Mouse (Mus musculus): ENCODE measurements around the gene Elmo1.

Elmo1 gene

GRCm38 (mm10) chr13:20157059-20157458, 66.7 kb downstream of the Elmo1 start:
- DNase-seq (ENCODE audit: extremely low spot score): no peak

GRCm38 (mm10) chr13:20157529-20157928, 67.1 kb downstream of the Elmo1 start:
- no peak for DNase-seq (ENCODE audit: extremely low spot score)

DNA sequence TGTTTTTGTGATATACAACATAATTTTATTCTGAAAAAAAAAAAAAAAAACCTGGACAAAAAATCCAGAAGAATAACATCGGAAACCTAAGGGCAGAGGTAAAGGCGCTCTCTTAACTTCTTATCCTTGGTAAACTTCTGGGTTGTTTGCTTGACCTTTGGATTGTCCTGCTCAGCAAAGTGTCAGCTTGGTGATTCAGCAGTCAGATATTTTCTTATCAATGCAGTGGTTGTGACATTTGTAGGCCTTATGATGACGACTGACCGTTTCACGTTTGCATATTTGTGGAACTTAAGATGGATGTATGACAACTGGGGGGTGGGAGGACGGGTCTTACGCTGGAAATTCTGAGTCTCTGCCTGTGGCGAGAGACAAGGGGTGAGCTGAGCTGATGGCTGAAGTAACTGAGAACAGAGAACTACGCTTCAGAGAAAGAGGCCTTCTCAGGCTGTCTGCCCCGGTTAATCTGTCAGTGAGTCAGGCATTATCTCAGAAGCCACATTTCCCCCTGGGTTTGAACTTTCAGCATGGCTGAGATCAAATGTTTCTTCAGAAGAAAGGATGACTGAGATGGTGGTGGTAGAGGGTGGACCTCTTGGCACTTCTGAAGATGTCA, 73.1 kb downstream of the Elmo1 start:
- no peak for DNase-seq (ENCODE audit: extremely low spot score)

DNA sequence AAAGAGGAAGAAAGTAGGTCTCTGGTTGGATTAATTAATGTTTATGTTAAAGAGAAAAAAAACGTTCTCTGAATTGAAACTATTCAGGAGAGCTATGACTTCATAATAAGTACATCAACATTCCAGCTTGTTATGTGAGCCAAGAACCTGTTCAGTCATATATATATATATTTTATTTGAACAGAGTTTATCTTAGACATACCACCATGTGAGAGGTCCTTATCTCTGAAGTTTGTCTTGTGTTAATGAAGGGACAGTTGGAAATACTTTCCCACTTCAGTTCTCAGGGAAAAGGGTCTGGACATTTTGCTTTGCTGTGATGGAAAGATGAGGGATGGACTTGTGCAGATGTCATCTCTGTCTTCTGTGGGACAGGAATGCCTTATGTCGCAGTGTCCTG, 74.4 kb downstream of the Elmo1 start:
- DNase-seq (ENCODE audit: extremely low spot score): no peak

DNA sequence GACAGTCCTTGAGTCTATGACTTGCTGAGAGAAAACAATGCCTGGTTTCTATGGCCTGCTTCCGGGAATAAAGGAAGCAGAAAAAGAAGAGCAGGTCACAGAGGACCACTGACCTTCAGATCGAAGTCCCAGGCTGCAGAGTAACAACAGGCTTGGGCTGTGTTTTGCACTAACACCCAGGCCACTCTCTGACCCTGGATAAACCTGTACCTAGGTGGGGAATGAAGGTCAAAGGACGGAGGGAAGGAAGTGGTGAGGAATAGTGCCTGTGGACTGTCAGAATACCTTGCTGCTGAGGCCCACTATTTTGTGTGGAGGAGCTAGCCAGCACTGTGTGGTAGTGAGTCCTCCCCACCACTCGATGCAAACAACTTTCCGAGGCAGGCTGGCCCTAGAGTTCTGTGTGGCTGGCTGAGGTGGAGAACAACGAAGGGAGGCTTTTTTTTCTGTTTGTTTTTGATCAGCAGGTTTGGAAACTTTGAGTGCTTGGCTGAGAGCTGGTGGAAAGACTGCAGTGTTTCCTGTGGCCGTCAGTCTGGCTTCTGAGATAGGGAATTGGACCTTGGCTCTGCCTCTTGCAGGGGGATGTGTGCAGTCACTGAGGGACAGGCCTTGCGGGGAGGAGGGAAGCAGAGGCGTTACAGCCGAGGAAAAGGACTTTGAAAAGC, 83.7 kb downstream of the Elmo1 start:
- DNase-seq (ENCODE audit: extremely low spot score): peak; percentile 7

DNA sequence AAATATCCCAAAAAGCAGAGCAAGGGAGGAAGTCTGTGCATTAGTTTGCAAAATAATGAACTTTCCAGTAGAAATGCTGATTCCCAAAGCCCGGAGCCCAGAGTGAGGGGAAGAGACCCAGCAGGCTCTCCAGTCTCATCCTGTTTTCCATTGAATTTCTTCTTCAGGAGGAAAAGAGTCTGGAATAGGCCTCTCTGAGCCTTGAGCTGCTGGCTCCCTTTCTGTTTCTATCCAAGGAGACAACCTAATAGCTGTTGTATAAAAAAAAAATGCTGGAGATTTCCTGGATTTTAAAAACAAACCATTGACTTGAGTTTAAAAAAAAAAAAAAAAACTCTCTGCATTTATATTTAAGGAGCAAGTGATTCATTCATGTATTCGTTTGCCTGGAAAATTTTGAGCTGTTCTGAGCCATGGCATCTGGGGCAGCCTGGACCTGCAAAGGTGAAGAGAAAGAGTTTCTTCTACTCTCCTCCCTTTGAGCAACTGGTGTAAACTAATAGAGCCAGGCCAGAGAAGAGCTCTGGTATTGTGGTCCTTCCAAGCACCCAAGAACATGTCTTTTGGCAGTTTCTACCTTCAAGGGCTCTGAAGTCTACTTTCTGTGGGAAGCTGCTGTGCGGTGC, 84.4 kb downstream of the Elmo1 start:
- DNase-seq (ENCODE audit: extremely low spot score): no peak

- DNase-seq (ENCODE audit: extremely low spot score): no peak
These were observed 90.3 kb downstream of the Elmo1 start for GRCm38 (mm10) chr13:20180738-20181137.

DNA sequence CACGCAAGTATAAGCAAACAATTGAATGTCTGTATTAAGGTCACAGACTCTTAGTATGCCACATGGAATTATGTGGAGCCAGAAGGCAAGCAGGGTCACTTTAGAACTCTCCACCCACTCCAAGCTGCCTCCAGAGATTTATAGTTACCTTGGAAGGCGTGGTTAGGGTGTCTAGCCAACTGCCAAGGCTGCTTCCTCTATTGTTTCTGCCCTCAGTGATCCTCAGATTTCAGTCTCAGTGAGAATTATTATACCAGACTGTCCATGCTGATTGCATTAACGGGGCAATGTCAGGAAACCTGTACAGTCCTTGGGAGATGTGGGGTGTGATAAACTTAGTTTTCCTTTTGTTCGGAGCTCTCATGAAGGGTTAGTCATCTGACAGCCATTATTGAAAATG, 90.9 kb downstream of the Elmo1 start:
- no peak for DNase-seq (ENCODE audit: extremely low spot score)

- DNase-seq (ENCODE audit: extremely low spot score): peak; percentile 24
These were observed 91.9 kb downstream of the Elmo1 start for GRCm38 (mm10) chr13:20182239-20182825.

DNA sequence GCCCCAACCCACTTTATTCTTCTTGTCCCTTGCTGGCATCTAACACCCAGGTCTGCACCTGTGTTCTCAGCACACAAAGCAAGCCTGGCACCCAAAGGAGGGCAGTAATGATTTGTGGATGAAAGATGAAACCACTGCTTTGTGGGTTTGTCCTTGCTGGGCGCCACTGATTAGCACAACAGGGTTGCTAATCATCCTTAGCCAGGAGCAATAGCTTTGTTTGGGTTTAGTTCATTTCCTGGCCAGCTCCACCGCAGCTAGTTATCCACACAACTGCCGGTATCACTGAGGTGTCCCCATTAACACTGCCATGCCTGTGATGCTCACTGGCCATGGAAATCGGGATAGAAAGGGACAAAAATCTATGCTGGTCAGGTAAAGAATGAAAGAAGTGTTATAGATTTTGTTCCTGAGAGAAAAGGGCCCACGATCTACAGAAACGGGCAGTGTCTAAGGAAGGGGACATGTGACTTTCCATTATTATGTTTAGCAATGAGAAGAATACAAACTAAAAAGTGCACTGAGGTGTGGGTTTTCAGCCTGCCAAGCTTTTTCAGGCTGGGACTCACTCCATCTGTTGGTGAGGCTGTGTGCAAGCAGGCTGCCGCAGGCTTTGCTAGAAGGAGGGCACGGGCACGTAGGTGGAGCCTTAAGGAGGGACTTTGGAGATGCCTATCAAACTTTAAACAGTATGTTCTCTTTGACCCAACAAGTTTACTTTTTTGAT, 93.3 kb downstream of the Elmo1 start:
- peak; percentile 20 for DNase-seq (ENCODE audit: extremely low spot score)

DNA sequence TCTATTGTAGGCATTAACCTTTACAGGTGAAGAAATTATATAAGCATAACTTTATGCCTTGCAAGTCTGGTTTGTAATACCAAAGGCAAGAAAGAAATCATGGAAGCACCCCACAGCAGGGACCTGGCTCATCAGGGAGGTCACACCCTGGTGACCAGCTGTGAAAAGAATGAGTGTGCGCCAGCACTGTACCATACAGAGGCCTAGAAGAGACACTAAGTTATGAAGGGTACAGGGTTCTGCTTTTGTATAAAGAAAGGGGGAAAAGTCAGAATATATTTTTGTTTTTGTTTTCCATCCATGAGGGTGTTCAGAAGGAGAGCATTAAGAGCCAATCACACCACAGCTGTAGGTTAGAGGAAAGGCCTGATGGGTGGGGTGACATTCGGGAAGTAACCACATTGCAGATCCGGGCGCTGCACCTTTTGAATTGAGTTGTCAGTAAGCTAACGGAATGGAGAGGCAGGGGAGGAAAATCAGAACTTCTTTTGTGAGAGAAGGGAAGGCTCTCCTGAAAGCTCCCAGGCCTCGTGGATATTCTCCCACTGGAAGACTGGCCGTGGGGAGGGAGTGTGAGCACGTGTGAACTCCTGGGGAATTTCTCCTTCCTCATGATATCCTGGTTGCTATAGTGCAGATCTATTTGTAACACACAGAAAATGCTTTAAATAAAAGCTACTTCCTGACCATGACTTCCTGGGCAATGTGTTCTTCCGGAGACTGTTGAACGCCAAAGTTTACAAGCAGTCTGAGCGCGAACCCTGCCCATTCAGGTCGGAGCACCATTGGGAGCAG, 94.0 kb downstream of the Elmo1 start:
- no peak for DNase-seq (ENCODE audit: extremely low spot score)

- no peak for DNase-seq (ENCODE audit: extremely low spot score)
These were observed 94.8 kb downstream of the Elmo1 start for GRCm38 (mm10) chr13:20185034-20185846.

GRCm38 (mm10) chr13:20185847-20186213, 95.4 kb downstream of the Elmo1 start:
- DNase-seq (ENCODE audit: extremely low spot score): no peak

DNA sequence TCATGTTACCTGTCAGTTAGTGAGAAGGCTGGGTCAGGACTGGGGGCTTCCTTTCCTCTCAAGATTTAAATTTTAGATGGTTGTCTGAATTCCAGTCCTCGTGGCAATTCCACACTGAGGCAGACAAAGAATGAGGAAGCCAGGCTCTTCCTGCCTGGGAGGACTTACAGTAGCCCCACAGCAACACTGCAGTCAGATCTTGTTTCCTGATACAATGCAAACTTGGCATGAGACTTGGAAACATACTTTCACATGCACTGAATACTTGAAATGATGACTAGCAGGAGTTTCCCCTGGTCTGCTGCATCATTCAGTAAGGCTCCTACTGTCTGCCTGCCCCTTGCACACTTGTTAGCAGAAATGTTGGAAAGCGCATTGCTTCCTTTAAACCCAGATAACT, 97.3 kb downstream of the Elmo1 start:
- DNase-seq (ENCODE audit: extremely low spot score): no peak

GRCm38 (mm10) chr13:20192009-20192584, 101.7 kb downstream of the Elmo1 start:
- no peak for DNase-seq (ENCODE audit: extremely low spot score)

DNA sequence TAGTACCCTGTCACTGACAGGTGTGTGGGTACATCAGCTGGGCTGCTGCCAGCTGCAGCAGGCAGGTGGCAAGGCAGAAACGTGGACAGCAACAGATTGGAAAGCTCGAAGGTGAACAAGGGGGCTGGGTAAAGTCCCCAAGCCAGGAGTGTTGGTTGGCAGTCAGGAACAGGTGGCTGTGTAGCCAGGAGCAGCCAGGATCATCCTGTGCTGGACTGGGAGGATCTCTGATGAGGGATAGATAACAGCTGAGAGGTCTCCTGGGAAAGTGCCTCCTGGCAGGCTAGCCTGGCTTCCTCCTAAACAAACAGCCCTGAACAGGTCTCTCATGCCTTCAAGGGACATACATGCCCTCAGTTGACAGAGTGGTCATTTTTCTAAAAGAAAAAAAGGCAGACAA, 110.2 kb downstream of the Elmo1 start:
- no peak for DNase-seq (ENCODE audit: extremely low spot score)

DNA sequence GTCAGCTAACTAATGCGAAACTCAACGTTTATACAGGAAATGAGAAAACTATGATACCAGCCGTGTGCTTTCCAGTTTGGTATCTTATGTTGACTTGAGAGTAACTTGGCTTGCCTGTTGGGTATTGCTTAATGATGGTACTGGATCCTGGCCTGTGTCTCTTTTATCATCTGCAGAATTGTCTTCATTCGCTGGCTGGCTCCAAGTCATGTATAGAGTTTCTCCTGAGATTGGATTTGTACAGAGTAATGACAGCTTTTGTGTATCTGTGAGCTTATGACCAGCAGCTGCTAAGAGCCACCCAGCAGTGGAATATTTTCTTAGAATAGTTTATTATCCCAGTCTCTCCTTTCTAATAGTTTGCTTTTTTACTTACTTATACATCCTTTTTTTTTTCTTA, 112.2 kb downstream of the Elmo1 start:
- no peak for DNase-seq (ENCODE audit: extremely low spot score)

- no peak for DNase-seq (ENCODE audit: extremely low spot score)
These were observed 113.8 kb downstream of the Elmo1 start for GRCm38 (mm10) chr13:20204165-20204564.

- no peak for DNase-seq (ENCODE audit: extremely low spot score)
These were observed 114.8 kb downstream of the Elmo1 start for GRCm38 (mm10) chr13:20205007-20205745.

GRCm38 (mm10) chr13:20205746-20206145, 115.3 kb downstream of the Elmo1 start:
- DNase-seq (ENCODE audit: extremely low spot score): no peak

All from embryo, embryonic 9.5 days (tissue).